Mouse (Mus musculus) T-helper 2 cell (primary cell): Measurements from ENCODE around the gene Hras.

ENCODE experiments used
- in situ Hi-C: fragments of 300-600 bp; cut with MboI, MseI; formaldehyde crosslinking; loops from one replicate; pipeline ENCODE4 v1.15.1; 2025; ENCODE audit warnings: high pct_unique_total_duplicates

Hras gene

DNA sequence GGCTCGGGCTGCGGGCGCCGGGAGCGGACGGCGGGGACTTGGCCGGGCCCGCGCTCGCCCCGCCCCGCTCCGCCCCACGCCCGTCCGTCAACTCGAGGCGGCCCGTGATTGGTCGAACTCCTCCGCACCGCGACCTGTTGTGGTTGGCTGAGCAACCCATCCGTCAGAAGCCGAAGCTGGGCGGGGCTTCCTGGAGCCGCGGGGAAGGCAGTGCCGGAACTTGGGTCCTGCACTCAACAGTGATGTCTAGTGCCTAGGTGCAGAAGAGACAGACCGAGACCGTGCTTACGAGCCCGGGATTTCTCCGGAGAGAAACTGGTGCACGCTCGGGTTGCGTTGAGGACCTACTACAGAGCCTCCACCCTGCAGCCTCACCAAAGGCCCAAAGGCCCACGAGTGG is at the start of gene Hras, which contains the start of gene Lrrc56:
Gene Hras (minus strand): TSS at position 58 of the 400 bp plus-strand sequence.
Gene Lrrc56 (plus strand): TSS at position 210 of the 400 bp plus-strand sequence.
- in situ Hi-C loops = no loop called here

DNA sequence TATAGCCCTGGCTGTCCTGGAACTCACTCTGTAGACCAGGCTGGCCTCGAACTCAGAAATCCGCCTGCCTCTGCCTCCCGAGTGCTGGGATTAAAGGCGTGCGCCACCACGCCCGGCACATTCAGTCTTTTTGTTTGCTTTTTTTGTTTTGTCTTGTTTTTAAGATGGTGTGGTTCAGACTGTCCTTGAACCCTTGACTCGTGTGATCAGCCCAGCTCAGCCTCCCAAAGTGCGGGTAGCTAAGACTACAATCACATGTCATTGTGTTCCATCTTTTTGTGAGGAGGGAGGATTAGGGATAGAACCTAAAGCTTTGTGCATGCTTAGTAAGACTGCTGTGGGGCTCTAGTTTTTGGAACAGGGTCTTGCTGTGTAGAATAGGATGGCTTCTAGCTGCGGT is 37.7 kb upstream of the Hras start:
- in situ Hi-C loops = no loop called here

DNA sequence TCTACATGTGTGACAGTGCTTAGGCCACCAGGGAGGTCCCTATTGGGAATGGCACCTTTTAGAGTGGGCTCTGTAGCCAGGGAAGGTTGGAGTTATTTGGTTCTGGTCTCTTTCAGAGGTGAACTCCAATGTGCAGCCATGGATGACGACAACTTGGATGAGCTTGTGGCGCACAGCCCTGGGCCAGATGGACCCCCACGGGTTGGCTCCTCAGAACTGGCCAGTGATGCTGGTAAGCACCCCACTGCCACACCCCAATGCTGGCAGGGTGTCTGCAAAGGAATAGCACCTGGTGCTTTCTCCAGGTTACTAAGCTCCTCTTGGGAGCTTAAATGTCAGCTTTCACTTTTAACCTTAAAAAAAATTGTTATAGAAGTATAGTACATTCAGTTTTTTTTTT is 37.3 kb upstream of the Hras start:
- in situ Hi-C loops = no loop called here

DNA sequence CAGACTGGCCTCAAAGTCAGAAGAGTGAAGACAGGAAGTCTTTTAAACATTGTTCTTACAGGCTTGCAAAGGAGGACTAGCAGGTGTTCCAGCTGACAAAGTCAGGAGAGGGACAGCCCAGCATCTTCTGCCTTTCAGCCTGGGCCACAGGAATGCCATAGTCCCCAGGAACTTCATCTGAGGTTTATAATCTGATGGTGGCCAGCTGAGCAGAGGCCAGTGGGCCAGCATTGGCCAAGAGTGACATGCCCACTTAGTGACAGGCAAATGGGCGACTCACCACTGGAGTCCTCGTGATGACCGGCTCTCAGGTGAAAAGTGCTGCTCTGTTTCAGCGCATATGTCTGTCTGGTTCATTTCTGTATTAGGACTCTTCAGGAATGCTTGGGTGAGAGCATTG is 36.8 kb upstream of the Hras start:
- in situ Hi-C loops = no loop called here

DNA sequence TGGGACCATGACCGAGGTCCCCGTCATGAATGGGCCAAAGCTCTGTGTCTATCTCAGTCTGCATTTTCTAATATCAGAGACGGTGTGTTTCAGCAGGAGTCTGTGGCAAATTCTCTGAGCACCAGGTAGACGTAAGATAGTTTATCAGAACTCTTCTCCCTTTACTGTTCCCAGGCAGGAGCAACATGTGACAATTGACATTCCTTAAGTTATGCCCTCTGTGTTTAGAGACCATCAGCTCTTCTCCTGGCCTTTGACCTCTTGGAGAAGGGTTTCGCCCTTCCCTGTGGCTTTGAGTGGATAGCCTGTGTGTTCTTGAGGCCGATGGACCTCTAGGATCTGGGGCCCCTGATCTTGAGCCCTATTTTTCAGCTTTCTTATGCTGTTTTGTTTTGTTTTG is 35.9 kb upstream of the Hras start:
- in situ Hi-C loops = no loop called here

DNA sequence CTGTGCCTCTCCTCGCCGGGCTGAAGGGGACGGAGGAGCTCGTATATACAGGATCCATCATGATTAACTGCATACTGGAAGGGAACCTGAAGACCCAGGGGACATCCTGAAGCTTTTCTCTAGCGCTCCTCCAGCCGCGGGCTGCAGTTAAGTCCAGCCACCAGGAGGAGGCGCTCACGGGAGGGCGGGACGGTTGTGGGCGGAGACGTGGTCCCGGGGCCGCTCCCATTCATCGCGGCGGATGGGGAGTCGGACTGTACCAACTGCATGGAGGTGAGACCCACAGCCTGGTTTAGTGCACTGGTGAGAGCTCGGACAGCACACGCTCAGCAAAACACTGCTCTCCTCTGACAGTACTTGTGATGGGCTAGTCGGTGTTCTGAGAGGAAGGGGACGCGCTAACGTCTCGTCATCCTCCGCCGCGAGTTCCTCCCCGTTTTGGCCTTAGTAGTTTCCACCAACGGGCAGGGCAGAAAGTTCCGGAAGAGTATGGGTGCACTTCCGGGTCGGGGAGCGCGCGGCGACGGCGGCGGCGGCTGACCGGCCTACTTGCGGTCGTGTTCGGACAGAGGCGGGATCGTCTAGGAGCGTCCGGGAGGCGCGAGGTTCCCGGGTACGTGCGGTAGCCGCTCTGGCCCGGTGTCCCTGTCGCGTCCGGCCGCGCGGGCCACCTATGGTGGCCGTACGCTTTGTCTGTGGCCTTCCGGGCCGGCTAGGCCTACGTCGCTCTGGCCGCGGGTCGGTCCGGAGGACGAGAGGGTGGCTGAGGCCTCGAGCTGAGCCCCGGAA is 34.7 kb upstream of the Hras start, which contains the start of gene Phrf1:
Gene Phrf1 (plus strand): TSS at position 506 of the 789 bp plus-strand sequence.
- in situ Hi-C loops = no loop called here

DNA sequence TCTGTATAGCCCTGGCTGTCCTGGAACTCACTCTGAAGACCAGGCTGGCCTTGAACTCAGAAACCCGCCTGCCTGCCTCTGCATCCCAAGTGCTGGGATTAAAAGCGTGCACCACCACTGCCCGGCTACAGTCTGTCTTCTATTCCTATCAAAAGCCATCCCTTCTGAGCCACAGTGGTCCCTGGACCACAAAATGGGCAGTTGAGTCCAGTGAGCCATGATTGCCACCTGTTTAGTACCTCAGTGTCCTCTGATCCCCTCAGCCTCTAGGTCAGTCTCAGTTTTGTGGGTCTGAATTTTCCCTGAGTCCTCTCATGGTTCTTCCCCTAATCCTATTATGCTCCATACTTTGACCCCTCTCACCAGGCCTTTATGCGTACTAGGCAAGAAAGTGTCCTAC is 34.0 kb upstream of the Hras start:
- in situ Hi-C loops = no loop called here

DNA sequence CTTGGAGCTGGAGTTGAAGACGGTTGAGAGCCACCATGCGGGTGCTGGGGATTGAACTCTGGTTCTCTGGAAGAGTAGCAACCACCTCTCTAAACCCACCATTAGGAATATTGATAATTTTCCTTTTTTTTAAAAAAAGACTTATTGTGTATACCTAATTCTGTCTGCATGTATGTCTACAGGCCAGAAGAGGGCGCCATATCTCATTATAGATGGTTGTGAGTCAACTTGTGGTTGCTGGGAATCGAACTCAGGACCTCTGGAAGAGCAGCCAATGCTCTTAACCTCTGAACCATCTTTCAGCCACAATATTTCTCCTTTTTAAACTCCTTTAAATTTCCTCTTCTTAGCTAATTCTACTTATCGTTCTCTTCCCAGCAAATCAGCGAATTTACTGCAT is 32.7 kb upstream of the Hras start:
- in situ Hi-C loops = no loop called here

DNA sequence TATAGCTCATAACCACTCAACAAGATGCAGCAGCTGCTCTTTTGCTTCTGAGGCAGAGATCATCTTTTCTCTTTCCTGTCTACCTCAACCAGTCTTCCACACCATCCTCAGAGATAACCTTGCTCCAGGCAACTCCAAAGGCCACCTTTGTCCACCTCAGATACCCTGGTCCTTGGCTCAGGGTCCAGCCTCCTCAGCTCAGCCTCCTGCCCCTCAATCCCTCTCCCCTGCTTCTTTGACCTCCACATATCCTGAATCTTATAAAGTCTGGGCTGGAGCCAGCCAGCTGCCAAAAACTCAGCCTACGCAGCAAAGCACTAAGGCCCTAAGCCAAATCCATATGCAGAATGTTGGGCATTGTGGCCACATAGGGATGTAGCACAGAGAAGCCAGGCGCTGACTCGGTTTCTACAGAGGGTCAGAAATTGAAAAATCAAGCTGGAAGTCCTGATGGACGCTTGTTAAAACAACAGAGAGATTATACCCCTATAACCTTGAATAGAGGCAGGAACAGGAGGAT is 29.0 kb upstream of the Hras start:
- in situ Hi-C loops = no loop called here

DNA sequence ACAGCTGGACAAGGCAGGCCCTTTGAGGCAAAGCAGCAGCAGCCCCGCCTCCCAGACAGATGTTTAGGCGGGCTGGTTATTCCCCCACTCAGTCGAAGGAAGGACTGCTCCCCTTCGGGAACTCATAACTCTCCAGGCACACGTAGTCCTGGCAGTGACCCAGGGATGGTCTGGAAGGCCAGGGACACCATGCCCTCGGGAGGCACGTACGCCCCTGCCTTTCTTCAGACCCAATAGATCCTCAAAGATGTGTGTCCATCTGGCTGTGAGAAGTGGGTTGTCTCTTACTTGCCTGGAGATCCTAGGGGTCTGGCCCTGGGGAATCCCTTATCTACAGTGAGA is 28.3 kb upstream of the Hras start:
- in situ Hi-C loops = no loop called here

DNA sequence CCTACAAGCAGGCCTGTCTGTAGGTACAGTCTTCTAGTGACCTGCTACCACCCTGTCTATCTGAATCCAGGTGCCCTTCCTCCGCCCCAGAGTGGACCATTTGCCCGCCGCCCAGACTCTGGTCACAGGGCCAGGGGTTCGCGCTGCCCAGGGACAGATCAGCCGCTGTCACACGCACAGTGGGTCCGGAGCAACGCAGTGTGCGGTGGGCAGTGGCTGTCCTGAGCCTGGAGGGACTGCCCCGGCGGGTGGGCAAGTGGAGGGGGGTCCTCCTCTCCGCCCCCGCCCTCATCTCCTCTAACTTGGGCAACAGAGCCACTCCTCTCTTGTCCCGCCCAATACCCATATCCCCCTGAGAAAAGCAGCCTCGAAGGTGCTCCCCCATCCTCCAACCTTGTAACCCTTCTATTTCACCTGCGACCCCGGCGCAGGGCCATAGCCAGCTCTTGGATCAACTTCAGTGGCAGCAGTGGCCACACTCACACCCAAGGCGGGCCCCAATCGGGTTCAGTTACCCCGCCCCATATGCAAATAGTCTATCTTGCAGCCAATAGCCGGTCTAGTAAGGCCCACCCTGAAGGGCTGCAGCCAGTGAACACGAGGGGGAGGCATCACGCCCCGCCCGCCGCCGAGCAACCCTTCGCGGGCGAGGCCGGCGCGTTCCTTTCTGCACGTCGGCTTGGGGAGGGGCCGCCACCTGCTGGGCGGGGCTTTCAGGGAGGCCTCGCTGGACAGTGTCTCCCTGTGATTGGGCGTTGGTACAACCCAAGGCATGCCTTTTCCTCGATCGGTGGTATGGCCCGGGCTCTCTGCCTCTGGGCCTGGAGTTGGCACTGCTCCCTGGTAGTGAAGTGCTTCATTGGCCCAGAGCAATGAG is 27.7 kb upstream of the Hras start:
- in situ Hi-C loops = no loop called here

DNA sequence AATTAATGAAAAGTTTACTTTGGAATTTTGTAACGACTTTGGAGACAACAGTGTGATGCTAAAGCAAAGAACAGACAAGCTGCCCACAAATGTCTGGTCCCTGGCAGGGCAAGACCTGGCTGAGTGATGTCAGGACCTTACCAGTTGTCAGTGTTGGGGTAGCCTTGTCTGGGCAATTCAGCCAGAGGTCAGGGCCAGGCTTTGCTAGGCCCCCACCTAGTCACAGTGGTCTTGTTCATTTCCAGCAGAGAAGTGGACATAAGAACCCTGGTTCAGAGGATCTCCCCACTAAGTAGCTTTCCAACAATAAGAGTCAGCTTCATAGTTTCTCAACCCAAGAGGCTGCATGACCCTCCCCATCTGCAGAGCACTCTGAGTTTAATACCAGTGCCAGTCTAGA is 26.6 kb upstream of the Hras start:
- in situ Hi-C loops = no loop called here

DNA sequence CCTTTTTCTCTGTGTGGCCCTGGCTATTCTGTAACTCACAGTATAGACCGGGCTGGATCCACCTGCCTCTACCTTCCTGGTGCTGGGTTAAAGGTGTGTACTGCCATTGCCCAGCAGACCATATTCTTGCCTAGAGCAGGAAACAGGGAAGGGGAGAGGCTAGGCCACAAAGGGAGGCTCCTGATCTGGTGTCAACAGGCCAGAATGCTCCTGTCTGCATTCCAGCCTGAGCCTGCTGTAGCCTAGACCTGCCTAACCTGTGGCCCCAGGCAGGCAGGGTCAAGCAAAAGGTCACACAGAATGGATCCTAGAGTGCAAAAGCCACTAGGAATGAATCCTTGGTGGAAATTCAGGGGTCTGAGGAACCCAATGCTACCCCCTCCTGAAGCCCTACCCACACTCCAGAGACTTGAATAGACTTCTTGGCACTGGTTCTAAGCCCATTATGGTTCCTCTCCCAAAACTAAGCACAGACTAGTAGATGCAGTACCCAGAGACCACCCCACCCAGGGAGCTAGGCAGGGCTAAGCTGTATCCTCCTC is 25.8 kb upstream of the Hras start:
- in situ Hi-C loops = no loop called here

DNA sequence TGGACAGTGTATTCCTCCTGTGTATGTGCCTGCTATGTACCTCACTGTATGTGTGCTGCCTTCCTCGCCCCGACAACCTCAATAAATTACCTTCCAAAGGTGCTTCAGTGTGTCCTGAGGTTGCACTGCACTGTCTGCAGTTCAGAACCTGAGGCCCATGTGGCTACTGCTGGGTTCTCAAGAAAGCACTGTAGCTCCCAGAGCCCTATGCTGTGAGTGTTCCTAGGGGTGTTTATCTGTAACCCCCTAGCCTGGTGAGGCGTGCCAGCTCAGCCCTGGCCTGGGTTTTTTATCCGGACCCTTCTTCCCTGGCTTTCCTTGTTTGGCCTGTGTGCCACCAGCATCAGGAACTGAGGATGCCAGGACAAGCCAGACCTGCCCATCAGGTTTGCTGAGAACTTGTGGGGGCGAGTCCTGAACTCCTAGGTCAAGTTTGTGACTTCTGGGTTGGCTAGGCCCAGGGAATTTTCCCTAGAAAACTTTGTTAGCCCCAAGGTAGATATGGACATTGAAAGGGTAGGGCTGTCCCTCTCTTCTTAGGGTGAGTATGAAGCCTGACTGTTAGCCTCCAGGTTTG is 24.8 kb upstream of the Hras start:
- in situ Hi-C loops = no loop called here

DNA sequence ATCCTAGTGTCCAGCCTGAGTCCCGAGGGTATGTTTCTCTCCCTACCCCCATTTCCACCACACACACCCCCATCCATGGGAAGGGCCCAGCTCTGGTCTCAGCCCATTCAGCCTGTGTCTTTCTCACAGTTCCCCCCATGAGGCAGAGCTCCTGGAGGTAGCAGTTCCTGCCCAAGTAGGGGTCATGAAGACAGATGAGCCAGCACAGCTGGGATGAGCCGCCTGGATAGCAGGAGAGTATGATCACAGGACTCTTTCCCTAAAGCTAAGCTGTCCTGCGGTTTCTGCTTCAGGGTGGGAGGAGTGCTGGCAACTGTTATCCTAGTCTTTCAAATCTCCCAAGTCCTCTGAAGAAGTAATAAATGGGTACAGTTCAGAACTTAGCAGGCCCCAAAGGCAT is 24.3 kb upstream of the Hras start:
- in situ Hi-C loops = no loop called here

DNA sequence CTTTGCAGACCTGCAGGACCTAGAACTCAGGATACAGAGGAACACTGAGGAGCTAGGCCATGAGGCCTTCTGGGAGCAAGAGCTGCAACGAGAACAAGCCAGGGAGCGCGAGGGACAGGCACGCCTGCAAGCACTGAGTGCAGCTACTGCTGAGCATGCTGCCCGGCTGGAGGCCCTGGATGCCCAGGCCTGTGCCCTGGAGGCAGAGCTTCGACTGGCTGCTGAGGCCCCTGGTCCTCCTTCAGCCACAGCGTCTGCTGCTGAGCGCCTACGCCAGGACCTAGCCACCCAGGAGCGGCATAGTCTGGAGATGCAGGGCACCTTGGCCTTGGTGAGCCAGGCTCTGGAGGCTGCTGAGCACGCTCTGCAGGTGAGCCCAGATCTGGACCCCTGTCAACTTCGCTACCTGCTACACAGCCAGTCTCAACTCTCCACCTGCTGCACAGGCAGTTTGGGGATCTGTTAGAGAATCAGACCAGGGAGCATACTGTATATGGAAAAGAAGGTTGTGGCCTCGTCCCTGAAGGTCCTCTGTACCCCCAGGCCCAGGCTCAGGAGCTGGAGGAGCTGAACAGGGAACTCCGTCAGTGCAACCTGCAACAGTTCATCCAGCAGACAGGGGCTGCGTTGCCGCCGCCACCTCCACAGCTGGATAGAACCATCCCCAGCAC is 23.7 kb upstream of the Hras start:
- in situ Hi-C loops = no loop called here

DNA sequence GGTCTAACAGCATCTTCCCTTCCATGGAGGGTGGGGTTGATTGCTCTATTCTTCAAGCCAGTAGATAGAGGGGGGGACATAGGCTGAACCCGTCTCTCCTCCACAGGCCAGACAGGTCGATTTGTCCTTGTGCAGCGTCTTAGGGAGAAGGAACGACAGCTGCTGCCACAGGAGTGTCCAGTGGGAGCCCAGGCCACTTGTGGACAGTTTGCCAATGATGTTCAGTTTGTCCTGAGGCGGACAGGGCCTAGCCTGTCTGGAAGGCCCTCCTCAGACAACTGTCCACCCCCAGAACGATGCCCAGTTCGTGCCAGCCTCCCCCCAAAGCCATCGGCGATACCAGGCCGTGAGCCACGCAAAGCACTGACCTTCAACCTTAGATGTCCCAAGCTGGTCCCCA is 23.1 kb upstream of the Hras start:
- in situ Hi-C loops = no loop called here

DNA sequence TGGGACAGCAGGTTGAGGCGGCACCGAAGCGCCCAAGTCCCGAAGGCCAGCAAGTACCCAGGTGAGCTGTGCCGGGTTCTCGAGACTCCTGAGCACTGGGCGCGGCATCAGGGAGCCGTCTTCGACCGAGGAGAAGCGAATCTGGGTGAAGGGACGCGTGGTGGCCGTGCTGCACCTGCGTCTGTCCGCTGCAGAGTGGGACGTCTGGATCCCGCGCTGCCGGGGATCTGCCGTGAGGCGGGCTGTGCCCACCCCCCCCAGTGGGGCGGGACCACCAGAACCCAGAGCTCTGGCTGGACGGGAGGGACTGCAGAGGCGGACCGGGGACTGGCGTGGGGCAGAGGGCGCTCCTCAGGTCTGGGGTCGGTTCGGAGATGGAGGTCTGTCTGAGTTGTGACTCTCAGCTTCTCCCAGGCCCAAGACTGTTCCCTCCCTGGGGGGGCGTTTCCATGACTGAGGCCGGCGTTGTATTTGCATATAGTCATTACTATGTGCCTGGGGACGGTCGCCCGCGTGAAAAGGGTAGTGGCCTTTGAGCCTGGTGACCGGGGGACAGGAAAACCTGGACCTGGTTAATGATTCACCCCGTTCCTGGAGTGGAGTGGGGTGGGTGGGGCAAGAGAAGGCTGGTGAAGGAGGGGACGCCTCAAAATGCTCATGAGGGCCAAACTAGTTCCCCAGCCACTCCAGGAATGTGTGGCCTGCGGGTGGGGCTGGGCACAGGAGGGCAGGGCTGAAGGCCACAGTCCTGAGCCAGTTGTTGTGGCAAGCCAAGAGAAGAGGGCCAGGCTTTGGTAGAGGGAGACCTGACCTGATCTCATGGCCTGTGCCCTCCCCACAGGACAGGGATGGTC is 22.3 kb upstream of the Hras start:
- in situ Hi-C loops = no loop called here

DNA sequence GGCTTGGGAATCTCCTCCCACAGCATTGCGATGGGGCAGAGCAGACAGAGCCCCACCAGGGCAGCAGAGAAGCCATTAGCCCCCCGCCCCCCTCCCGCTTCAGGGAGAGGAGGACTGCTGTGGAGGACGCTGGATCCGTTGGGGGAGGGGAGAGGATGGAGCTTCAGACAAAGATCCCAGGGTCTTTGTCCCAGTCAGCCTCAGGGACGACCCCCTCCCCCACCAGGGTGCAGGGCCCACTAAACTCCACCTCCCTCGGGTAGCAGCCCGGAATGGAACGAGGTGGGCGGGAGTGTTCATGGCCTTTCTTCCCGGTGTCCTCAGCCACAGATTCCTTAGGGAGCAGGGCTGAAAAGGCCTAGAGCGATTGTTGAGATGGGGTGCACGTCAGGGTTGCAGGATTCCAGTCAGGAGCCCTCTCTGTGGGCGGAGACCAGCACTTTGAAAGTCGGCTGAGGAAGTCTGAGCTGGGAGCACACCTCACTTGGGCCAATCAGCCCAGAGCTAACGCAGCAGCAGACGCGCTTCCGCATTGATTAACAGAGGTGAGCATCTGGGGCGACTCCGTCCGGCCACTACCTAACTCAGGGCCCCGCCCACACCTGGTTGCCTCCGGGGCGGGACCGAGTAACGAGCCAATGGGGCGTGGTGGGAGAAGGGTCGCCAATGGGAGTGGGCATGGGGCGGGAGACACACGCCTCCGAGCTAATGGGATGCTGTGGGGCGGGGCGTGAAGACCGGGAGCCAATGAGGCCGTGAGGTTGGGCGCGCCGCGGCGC is 21.5 kb upstream of the Hras start, which contains the start of gene Rassf7:
Gene Rassf7 (plus strand): TSS at position 760 of the 779 bp plus-strand sequence.
- in situ Hi-C loops = no loop called here

DNA sequence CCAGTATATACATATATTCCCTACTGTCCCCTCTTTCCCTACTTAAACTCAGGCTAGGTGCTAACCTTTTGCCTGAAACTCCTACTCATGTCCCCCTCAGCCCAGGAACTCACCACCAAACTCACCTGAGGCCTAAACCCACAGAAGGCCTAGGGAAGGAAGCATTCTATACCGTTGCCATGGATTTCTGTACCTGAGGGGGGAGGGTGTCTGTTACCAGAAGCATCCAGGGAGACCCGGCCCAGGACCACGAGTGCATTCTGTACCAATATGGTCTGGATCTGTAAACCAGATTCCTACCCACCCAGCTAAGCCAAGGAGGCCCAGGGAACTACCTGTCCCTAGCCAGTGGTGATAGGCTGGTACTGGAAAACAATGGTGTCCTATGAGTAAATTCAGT is 20.5 kb upstream of the Hras start:
- in situ Hi-C loops = loop anchor here (5.0 kb wide), 1 partner anchor 62 kb away; no protein-coding TSS in a partner anchor
